Mouse (Mus musculus) stomach, postnatal 0 days (tissue): Measurements from ENCODE around the gene Traf6.

ENCODE experiments used
- CTCF ChIP-seq: IDR thresholded peaks from 2 replicates; pipeline ENCODE4 v1.5.1; 2016; ENCODE audit warnings: antibody characterized with exemption, low read depth, mild to moderate bottlenecking, moderate library complexity
- EP300 ChIP-seq: optimal IDR thresholded peaks from 2 replicates; pipeline ENCODE3; 2016; ENCODE audit warnings: antibody characterized with exemption

- TF ChIP-seq CTCF (no peak), EP300 (no peak)
Observed at GRCm38 (mm10) chr2:101711608-101712007, 33.4 kb downstream of the Traf6 start.
